Mouse (Mus musculus): Measurements from ENCODE around the gene Smdt1. TPM values are rescaled to one million over a fixed set of nuclear protein-coding genes. Genes with fewer than 3 reads are reported as not detected.

Smdt1 gene
- total and polyA plus RNA-seq, 2 experiments from 2014 or later = 167 to 337 TPM

- peaks cover 7% of the 10 kb centered on the region; the same call in 1 of the 2 replicates for H3K27me3 ChIP-seq (ENCODE audit: insufficient read depth, low read length)
- TF ChIP-seq CTCF (IDR thresholded peaks at IDR 0.05; ENCODE audit: low read depth) = no peak
- peaks cover 6% of the 10 kb centered on the region for H3K4me1 ChIP-seq (ENCODE audit: insufficient read depth)
- no peaks in the 10 kb centered on the region for H3K9me3 ChIP-seq (ENCODE audit: low read length)
- no peak for DNase-seq
- H3K4me2 ChIP-seq (ENCODE audit: low read depth) = peak overlapping the region; percentile 63
- ATAC-seq = no peak
- no peak overlapping the region for H3K27ac ChIP-seq (ENCODE audit: low read depth, low read length)
- peak overlapping the region; percentile 52 for H3K4me3 ChIP-seq (ENCODE audit: low read depth, low read length)
- WGBS = 44% methylated on average over 4 of the region's 4 CpGs
- peak overlapping the region; percentile 66 for H3K9ac ChIP-seq
- H3K36me3 ChIP-seq (ENCODE audit: insufficient read depth) = 0 out of 2 replicates have a peak, but pooled peaks cover 9% of the 10 kb centered on the region
These were observed 884 bp upstream of the Smdt1 start for GRCm38 (mm10) chr15:82337875-82338274.

GRCm38 (mm10) chr15:82339150-82339549 is 391 bp downstream of the Smdt1 start:
- 0 out of 2 replicates have a peak, but pooled peaks cover 9% of the 10 kb centered on the region for H3K36me3 ChIP-seq (ENCODE audit: insufficient read depth)
- H3K4me1 ChIP-seq (ENCODE audit: insufficient read depth) = peaks cover 6% of the 10 kb centered on the region
- no peak for DNase-seq
- no peaks in the 10 kb centered on the region for H3K9me3 ChIP-seq (ENCODE audit: low read length)
- no peak for ATAC-seq
- H3K4me2 ChIP-seq (ENCODE audit: low read depth) = peak overlapping the region; percentile 63
- TF ChIP-seq CTCF (IDR thresholded peaks at IDR 0.05; ENCODE audit: low read depth) = no peak
- no peak overlapping the region for H3K27ac ChIP-seq (ENCODE audit: low read depth, low read length)
- H3K4me3 ChIP-seq (ENCODE audit: low read depth, low read length) = peak overlapping the region; percentile 52
- WGBS = 55% methylated on average over 10 of the region's 10 CpGs
- H3K9ac ChIP-seq = peak overlapping the region; percentile 66
- peaks cover 7% of the 10 kb centered on the region; the same call in 1 of the 2 replicates for H3K27me3 ChIP-seq (ENCODE audit: insufficient read depth, low read length)

- no peak overlapping the region for H3K9ac ChIP-seq
- H3K4me1 ChIP-seq (ENCODE audit: insufficient read depth) = peaks cover 6% of the 10 kb centered on the region
- peaks cover 7% of the 10 kb centered on the region; the same call in 1 of the 2 replicates for H3K27me3 ChIP-seq (ENCODE audit: insufficient read depth, low read length)
- DNase-seq (no peak), ATAC-seq (no peak)
- H3K4me2 ChIP-seq (ENCODE audit: low read depth) = no peak overlapping the region
- H3K4me3 ChIP-seq (ENCODE audit: low read depth, low read length) = no peak overlapping the region
- H3K27ac ChIP-seq (ENCODE audit: low read depth, low read length) = no peak overlapping the region
- 0 out of 2 replicates have a peak, but pooled peaks cover 9% of the 10 kb centered on the region for H3K36me3 ChIP-seq (ENCODE audit: insufficient read depth)
- 82% methylated on average over 8 of the region's 8 CpGs for WGBS
- H3K9me3 ChIP-seq (ENCODE audit: low read length) = no peaks in the 10 kb centered on the region
- TF ChIP-seq CTCF (IDR thresholded peaks at IDR 0.05; ENCODE audit: low read depth) = no peak
These were observed 985 bp downstream of the Smdt1 start for GRCm38 (mm10) chr15:82339634-82340254.

GRCm38 (mm10) chr15:82340414-82341035 is 1.8 kb downstream of the Smdt1 start:
- Histone ChIP-seq H3K9ac (0 out of 2 replicates have a peak overlapping the region, but pooled peaks have one; percentile 39), H3K27me3 (ENCODE audit: insufficient read depth, low read length) (peaks cover 7% of the 10 kb centered on the region; the same call in 1 of the 2 replicates), H3K9me3 (ENCODE audit: low read length) (no peaks in the 10 kb centered on the region), H3K4me1 (ENCODE audit: insufficient read depth) (peaks cover 6% of the 10 kb centered on the region), H3K27ac (ENCODE audit: low read depth, low read length) (no peak overlapping the region), H3K4me3 (ENCODE audit: low read depth, low read length) (no peak overlapping the region), H3K4me2 (ENCODE audit: low read depth) (peak overlapping the region; percentile 40), H3K36me3 (ENCODE audit: insufficient read depth) (0 out of 2 replicates have a peak, but pooled peaks cover 4% of the 10 kb centered on the region)
- ATAC-seq = no peak
- DNase-seq = no peak
- WGBS = 54% methylated on average over 21 of the region's 21 CpGs
- TF ChIP-seq CTCF (IDR thresholded peaks at IDR 0.05; ENCODE audit: low read depth) = no peak

GRCm38 (mm10) chr15:82341036-82341501 is 2.3 kb downstream of the Smdt1 start:
- no peak for ATAC-seq
- Histone ChIP-seq H3K9me3 (ENCODE audit: low read length) (no peaks in the 10 kb centered on the region), H3K36me3 (ENCODE audit: insufficient read depth) (no peaks in the 10 kb centered on the region), H3K4me2 (ENCODE audit: low read depth) (peak overlapping the region; percentile 40), H3K9ac (0 out of 2 replicates have a peak overlapping the region, but pooled peaks have one; percentile 39), H3K27me3 (ENCODE audit: insufficient read depth, low read length) (peaks cover 7% of the 10 kb centered on the region; the same call in 1 of the 2 replicates), H3K4me3 (ENCODE audit: low read depth, low read length) (peak overlapping the region; percentile 1; the same call in 1 of the 2 replicates), H3K27ac (ENCODE audit: low read depth, low read length) (no peak overlapping the region), H3K4me1 (ENCODE audit: insufficient read depth) (peaks cover 6% of the 10 kb centered on the region)
- 6% methylated on average over 40 of the region's 40 CpGs for WGBS
- TF ChIP-seq CTCF (IDR thresholded peaks at IDR 0.05; ENCODE audit: low read depth) = no peak
- DNase-seq = no peak

- 0 out of 2 replicates have a peak overlapping the region, but pooled peaks have one; percentile 40 for H3K4me2 ChIP-seq (ENCODE audit: low read depth)
- no peak overlapping the region for H3K9ac ChIP-seq
- no peak for DNase-seq
- TF ChIP-seq CTCF (IDR thresholded peaks at IDR 0.05; ENCODE audit: low read depth) = no peak
- ATAC-seq = no peak
- H3K9me3 ChIP-seq (ENCODE audit: low read length) = no peaks in the 10 kb centered on the region
- no peak overlapping the region; the same call in 1 of the 2 replicates for H3K27ac ChIP-seq (ENCODE audit: low read depth, low read length)
- H3K27me3 ChIP-seq (ENCODE audit: insufficient read depth, low read length) = peaks cover 7% of the 10 kb centered on the region; the same call in 1 of the 2 replicates
- no peaks in the 10 kb centered on the region for H3K36me3 ChIP-seq (ENCODE audit: insufficient read depth)
- WGBS = 76% methylated on average over 15 of the region's 15 CpGs
- H3K4me3 ChIP-seq (ENCODE audit: low read depth, low read length) = no peak overlapping the region
- H3K4me1 ChIP-seq (ENCODE audit: insufficient read depth) = peaks cover 12% of the 10 kb centered on the region
These were observed 3.1 kb downstream of the Smdt1 start for GRCm38 (mm10) chr15:82341675-82342542.

Measured in forebrain, postnatal 0 days (tissue).